Mouse (Mus musculus): Measurements from ENCODE around the gene Mtr.

The Mtr gene

DNA sequence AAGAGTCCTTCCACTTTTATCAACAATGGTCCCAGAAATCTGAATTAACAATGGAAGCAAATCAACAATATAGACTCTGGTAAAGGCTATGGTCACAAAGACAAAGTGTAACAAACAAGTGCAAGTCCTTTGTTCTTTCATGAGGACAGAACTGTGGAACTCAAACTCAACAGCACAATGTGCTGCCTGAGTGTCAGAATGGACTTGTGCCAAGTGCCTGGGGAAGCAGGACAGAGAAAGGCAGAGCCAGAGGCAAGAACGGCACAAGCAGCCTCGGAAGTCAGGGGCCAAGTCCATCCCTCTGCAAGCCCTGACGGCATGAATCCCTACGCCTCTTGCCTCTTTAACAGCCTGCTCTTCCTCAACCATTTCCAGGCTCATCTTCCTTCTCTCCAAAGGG is 13.9 kb downstream of the Mtr start:
- DNase-seq (ENCODE audit: low spot score) = no peak

GRCm38 (mm10) chr13:12232141-12232540 is 25.8 kb downstream of the Mtr start:
- no peak for DNase-seq (ENCODE audit: low spot score)

DNA sequence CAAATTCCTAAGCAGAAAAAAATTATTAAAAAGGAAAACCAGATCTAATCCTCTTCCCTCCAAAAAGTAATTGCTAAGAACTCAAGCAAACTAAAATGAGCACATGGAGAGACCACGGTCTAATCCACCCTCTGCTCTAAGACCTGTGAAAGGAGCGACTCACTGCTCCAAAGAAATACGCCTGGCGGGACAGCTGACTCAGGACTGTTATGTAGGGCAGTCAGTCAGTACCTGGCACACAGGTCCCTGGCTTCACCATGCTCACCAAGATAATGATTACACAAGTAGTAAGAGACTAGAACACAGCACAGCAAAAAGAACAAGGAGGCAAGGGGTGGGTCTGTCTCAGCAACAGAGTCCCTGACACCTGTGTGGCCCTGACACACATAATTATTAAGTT is 29.7 kb downstream of the Mtr start:
- DNase-seq (ENCODE audit: low spot score) = no peak

DNA sequence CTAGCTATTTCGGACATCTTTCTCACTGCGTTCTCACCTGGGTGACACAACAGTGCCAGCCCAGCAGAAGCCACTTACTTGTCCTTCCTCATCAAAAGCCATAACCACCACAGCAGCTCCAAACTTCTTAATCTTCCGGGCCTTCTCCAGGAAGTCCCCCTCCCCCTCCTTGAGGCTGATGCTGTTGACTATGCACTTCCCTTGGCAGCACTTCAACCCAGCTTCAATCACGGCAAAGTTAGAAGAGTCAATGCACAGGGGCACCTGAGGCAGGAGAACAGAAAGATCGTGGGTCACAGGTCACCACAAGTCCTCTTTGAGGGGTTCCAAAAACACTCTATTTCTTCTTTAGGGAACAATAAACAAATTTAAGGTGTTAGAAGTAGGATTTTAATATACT is 30.3 kb downstream of the Mtr start:
- no peak for DNase-seq (ENCODE audit: low spot score)

- no peak for DNase-seq (ENCODE audit: low spot score)
Measured at GRCm38 (mm10) chr13:12218603-12219002, 39.3 kb downstream of the Mtr start.

GRCm38 (mm10) chr13:12214922-12215321 is 43.0 kb downstream of the Mtr start:
- DNase-seq (ENCODE audit: low spot score) = no peak

DNA sequence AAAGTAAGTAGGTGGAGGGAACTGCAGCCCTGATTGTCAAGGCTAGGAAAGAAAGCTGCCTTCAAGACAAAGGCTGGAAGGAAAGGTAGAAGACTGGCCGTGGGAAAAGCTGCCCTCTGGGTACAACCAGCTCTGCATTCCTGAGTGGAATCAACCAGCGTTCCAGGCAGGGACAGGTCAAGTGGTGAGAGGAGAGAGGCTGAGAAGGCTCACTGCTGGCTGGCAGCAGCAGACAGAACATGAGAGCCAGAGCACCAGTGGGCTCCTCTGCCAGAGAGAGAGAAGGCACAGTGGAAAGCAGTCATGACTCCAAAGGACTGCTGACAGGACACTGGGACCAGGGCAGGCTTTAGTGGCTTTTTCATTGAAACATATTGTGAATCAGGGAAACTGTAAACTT is 46.9 kb downstream of the Mtr start:
- no peak for DNase-seq (ENCODE audit: low spot score)

DNA sequence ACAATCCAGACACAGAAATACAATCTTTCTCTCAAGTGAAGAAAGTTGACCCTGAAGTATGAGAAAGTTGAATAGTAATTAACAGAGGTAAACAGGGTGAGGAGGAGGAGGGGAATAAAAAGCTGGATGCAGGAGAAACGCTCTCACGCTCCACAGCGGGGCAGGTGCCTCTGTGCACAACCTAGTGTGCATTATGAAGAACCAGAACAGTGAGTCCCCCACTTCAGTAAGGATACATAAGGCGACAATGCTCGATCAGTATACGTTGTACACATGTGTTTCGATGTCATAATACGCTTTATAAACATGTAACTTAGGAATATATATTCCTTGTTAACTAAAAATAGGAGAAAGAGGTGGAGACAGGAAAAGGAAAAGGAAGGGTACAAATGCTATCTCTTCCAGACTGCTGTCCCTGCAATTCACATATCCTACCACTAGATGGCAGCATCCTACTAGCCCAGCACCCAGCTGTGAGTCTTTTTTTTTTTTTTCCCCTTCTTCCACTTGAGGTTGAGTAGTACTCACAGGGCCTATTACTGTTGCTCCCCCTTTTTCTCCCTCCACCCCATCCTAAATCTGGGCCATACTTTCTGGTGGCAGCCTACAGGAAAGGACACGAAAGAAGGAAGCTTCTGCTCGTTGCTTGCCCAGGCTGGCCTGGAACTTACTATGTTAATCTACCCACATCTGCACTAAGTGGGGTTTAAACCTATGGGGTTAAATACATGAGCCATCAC is 47.7 kb downstream of the Mtr start:
- DNase-seq (ENCODE audit: low spot score) = no peak

DNA sequence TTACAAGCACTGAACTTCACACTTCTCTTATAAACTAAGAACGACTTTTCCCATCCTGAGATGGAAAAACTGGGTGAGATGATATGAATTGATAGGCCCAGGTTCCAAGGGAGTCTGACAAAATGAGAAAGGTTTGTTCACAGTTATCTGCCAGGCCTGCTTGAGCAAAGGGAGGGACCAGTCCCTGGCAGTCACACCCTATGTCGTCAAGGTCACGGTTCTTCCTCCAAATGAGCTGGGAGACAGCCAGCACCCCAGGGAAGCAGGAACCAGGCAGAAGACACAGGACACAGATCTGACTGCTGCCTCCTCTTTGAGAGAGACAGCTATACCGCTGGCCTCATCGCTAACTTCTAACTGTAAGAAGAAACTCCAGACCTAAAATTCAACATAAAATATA is 57.5 kb downstream of the Mtr start:
- DNase-seq (ENCODE audit: low spot score) = peak; percentile 18

- no peak for DNase-seq (ENCODE audit: low spot score)
Measured at GRCm38 (mm10) chr13:12198486-12198885, 59.4 kb downstream of the Mtr start.

- DNase-seq (ENCODE audit: low spot score) = no peak
Measured at GRCm38 (mm10) chr13:12196861-12197260, 61.1 kb downstream of the Mtr start.

DNA sequence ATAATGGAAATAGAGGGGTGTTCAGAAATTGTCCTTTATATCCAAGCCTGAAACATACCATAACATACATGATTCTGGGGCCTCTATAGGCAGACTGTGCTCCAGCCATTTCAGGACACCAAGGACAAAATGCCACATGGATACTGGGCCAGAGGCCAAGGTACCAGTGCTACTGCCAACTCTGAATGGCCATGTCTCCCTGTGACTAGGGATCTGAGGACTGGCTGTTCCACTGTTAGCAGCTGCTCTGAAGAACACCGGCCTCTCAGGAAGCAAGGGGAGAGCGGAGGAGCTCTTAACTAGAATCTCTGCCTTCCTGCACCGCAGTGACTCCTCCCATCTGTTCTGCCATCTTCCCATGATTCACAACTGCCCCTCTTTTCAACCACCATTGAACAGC is 61.9 kb downstream of the Mtr start:
- DNase-seq (ENCODE audit: low spot score) = no peak

DNA sequence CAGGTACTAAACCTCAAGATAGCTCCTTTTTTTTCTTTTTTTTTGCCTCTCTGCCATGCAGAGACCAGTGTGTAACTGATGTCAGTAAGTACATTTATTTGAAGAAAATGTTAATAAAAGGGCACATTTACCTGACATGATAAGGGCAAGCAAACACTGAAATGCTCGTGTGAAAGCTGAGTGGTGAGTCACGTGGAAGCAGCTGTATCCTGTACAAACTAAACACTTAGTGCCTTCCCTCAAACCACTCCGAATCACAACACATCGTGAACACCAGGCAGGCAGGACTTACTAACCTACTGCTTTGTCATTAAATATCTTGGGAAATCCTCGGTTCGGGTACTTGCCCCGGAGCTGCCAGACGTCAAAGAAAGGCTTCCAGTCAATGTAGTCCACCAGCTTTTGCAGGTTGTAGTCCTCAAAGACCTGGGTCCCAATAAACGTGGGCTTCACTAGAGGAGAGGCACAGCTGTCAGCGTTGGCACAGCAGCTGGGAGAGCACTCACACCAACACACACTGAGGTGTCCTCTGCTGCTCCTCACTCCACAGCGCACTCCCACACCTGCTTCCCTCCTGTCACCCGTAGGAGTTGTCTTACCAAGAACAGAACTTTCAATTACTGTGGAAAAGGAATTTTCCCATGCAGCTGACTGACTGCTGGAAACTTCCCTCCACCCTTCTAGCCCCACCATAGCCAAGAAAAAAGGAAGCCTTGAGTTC is 62.8 kb downstream of the Mtr start:
- DNase-seq (ENCODE audit: low spot score) = no peak

GRCm38 (mm10) chr13:12189219-12189618 is 68.7 kb downstream of the Mtr start:
- DNase-seq (ENCODE audit: low spot score) = no peak

DNA sequence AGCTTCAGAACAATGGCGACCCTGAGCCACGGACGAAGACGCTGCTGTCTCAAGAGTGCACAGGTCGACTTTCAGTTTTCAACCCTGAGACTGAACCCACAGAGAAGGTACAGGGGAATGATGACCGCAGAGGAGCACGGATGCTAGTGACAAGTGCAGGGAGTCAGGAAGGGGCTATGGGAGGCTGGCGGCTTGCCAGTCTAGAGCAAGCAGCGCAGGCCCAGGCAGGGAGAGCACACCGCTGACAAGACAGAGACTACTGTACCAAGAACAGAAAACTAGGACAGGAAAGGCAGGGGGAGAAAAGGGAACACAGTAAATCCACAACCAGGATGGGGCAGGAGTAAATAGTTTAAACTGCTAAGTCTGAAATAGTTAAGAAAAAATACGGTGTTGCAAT is 69.1 kb downstream of the Mtr start:
- no peak for DNase-seq (ENCODE audit: low spot score)

DNA sequence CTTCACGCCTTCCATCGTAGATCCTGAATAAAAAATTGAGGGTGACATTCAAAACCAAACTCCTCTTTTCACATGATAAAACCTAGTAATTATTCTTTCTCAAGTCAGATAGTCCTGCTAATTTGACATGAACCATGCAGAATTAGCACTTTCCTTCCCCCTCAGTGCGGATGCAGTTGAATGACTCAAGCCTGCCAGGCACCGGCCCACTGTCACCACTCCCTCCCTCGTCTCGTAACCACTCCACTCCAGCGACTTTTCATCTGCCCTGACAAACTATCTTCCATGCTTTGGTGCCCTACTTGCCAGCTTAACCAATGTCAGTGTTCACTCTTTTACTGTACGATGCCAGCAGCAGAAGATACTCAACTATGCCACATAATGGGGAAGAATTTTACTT is 78.4 kb downstream of the Mtr start:
- DNase-seq (ENCODE audit: low spot score) = no peak

- DNase-seq (ENCODE audit: low spot score) = no peak
Measured at GRCm38 (mm10) chr13:12176761-12177160, 81.2 kb downstream of the Mtr start.

- no peak for DNase-seq (ENCODE audit: low spot score)
Measured at GRCm38 (mm10) chr13:12175988-12176736, 81.8 kb downstream of the Mtr start.

DNA sequence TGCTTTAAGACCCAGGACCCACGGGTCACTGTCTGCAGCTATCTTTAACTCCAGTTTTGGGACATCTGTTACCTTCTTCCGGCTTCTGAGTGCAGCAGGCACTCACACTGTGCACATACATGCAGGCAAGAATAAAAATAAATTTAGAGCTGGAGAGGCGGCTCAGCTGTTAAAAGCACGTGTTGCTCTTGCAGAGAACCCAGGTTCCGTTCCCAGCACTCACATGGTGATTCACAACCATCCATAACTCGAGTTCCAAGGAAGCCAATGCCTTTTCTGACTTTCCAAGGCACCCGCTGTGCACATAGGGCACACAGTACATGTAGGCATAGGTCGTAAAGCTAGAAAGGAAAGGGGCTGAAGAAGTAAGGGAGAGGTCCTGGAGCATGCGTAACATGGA is 90.6 kb downstream of the Mtr start:
- no peak for DNase-seq (ENCODE audit: low spot score)

- DNase-seq (ENCODE audit: low spot score) = no peak
Measured at GRCm38 (mm10) chr13:12166386-12166785, 91.5 kb downstream of the Mtr start.

DNA sequence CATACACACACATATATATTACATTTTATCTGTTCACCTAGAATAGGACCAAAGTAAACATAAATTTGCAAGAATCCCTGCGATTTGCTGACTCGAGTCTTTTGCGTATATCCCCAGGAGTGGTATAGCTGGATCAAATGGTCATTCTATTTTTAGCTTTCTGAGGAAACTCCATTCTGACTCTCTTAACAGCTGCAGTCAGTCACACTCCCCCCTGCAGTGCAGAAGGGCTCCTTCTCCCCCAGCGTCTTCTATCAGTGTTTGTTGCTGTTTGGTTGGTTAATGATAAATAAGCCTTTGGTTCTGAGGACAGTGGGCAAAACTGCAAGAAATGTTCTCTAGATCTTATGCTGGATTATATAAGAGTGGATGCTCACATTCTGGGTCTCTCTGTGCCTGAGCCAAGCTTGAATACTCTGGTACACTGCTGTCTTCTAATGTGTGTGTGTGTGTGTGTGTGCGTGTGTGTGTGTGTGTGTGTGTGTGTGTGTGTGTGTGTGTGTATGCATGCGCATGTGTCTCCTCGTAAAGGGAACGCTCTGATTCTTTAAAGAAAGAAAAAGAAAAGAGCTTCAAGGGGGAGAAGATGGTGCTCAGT is 92.4 kb downstream of the Mtr start:
- no peak for DNase-seq (ENCODE audit: low spot score)

DNA sequence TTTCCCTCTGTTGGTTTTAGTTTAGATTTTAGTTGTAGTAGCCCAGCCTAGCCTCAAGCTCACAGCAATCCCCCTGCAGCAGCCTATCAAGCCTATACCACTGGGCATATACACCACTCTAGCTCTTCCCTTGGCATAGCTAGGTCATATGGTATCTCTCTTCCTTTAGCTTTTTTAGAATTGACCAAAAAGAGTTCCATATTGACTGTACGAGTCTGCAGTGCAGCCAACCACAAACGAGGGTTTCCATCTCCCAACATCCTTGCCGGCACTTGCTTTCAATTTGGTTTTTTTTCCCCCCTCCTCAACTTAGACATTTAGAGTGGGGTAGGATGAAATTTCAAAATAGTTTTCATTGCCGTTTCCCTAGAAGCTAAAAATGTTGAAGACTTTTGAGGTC is 95.5 kb downstream of the Mtr start:
- DNase-seq (ENCODE audit: low spot score) = no peak

GRCm38 (mm10) chr13:12160121-12160475 is 97.8 kb downstream of the Mtr start:
- DNase-seq (ENCODE audit: low spot score) = peak; percentile 67
